Mouse (Mus musculus): ENCODE results near the gene Wfdc15a. TPM values are rescaled to one million over a fixed set of nuclear protein-coding genes. Genes with fewer than 3 reads are reported as not detected.
"Not testable (repeated sequence)": the region's sequence is repeated elsewhere in the genome, so short reads cannot be mapped to it uniquely, and the experiment has no call there.

Wfdc15a gene
- total and polyA plus RNA-seq, 2 experiments from 2014 or later = not detected

- Histone ChIP-seq H3K9ac (no peak overlapping the region), H3K27me3 (ENCODE audit: insufficient read depth, low read length) (no peaks in the 10 kb centered on the region), H3K36me3 (ENCODE audit: insufficient read depth) (no peaks in the 10 kb centered on the region), H3K4me1 (ENCODE audit: insufficient read depth) (no peaks in the 10 kb centered on the region), H3K4me2 (ENCODE audit: low read depth) (no peak overlapping the region), H3K9me3 (ENCODE audit: low read length) (no peaks in the 10 kb centered on the region), H3K4me3 (ENCODE audit: low read depth, low read length) (no peak overlapping the region), H3K27ac (ENCODE audit: low read depth, low read length) (no peak overlapping the region)
- 90% methylated on average over 4 of the region's 4 CpGs for WGBS
- DNase-seq = no peak
- no peak for TF ChIP-seq CTCF (IDR thresholded peaks at IDR 0.05; ENCODE audit: low read depth)
- ATAC-seq = no peak
Observed at GRCm38 (mm10) chr2:164210892-164211291, 11.0 kb upstream of the Wfdc15a start.

GRCm38 (mm10) chr2:164206676-164207075 is 6.7 kb upstream of the Wfdc15a start:
- no peak for ATAC-seq

GRCm38 (mm10) chr2:164206011-164206410 is 6.1 kb upstream of the Wfdc15a start:
- WGBS = 92% methylated on average over 10 of the region's 10 CpGs
- H3K4me2 ChIP-seq (ENCODE audit: low read depth); H3K4me3 ChIP-seq (ENCODE audit: low read depth, low read length); H3K9me3 ChIP-seq (ENCODE audit: low read length); ATAC-seq; H3K27me3 ChIP-seq (ENCODE audit: insufficient read depth, low read length); H3K4me1 ChIP-seq (ENCODE audit: insufficient read depth); H3K27ac ChIP-seq (ENCODE audit: low read depth, low read length); H3K36me3 ChIP-seq (ENCODE audit: insufficient read depth); H3K9ac ChIP-seq; DNase-seq: not testable (repeated sequence)

More at GRCm38 (mm10) chr2:164206676-164207075, 6.7 kb upstream of the Wfdc15a start:
- no peaks in the 10 kb centered on the region for H3K4me1 ChIP-seq (ENCODE audit: insufficient read depth)
- H3K9me3 ChIP-seq (ENCODE audit: low read length) = no peaks in the 10 kb centered on the region
- no peak overlapping the region for H3K4me3 ChIP-seq (ENCODE audit: low read depth, low read length)
- no peaks in the 10 kb centered on the region for H3K27me3 ChIP-seq (ENCODE audit: insufficient read depth, low read length)
- DNase-seq = no peak
- H3K9ac ChIP-seq = no peak overlapping the region
- no peak for TF ChIP-seq CTCF (IDR thresholded peaks at IDR 0.05; ENCODE audit: low read depth)
- H3K4me2 ChIP-seq (ENCODE audit: low read depth) = no peak overlapping the region
- H3K36me3 ChIP-seq (ENCODE audit: insufficient read depth) = no peaks in the 10 kb centered on the region
- no peak overlapping the region for H3K27ac ChIP-seq (ENCODE audit: low read depth, low read length)
- WGBS = 78% methylated on average over 4 of the region's 4 CpGs

GRCm38 (mm10) chr2:164196700-164196990 is 3.3 kb downstream of the Wfdc15a start:
- H3K9ac ChIP-seq = no peak overlapping the region
- TF ChIP-seq CTCF (IDR thresholded peaks at IDR 0.05; ENCODE audit: low read depth) = no peak
- H3K4me1 ChIP-seq (ENCODE audit: insufficient read depth) = no peaks in the 10 kb centered on the region
- no peak for ATAC-seq
- no peaks in the 10 kb centered on the region for H3K27me3 ChIP-seq (ENCODE audit: insufficient read depth, low read length)
- H3K27ac ChIP-seq (ENCODE audit: low read depth, low read length) = no peak overlapping the region
- H3K4me3 ChIP-seq (ENCODE audit: low read depth, low read length) = no peak overlapping the region
- WGBS = 85% methylated on average over 5 of the region's 5 CpGs
- no peak for DNase-seq
- no peaks in the 10 kb centered on the region for H3K9me3 ChIP-seq (ENCODE audit: low read length)
- H3K36me3 ChIP-seq (ENCODE audit: insufficient read depth) = no peaks in the 10 kb centered on the region
- H3K4me2 ChIP-seq (ENCODE audit: low read depth) = no peak overlapping the region

- no peak for ATAC-seq
- Histone ChIP-seq H3K27me3 (ENCODE audit: insufficient read depth, low read length) (no peaks in the 10 kb centered on the region), H3K4me1 (ENCODE audit: insufficient read depth) (no peaks in the 10 kb centered on the region), H3K27ac (ENCODE audit: low read depth, low read length) (no peak overlapping the region), H3K9me3 (ENCODE audit: low read length) (no peaks in the 10 kb centered on the region), H3K36me3 (ENCODE audit: insufficient read depth) (no peaks in the 10 kb centered on the region), H3K4me2 (ENCODE audit: low read depth) (no peak overlapping the region), H3K4me3 (ENCODE audit: low read depth, low read length) (no peak overlapping the region), H3K9ac (no peak overlapping the region)
- no peak for DNase-seq
- no peak for TF ChIP-seq CTCF (IDR thresholded peaks at IDR 0.05; ENCODE audit: low read depth)
- WGBS = 95% methylated on average over 5 of the region's 5 CpGs
Observed at GRCm38 (mm10) chr2:164195971-164196699, 3.8 kb downstream of the Wfdc15a start.

GRCm38 (mm10) chr2:164194959-164195630 is 4.8 kb downstream of the Wfdc15a start:
- ATAC-seq (no peak), DNase-seq (no peak)
- Histone ChIP-seq H3K4me1 (ENCODE audit: insufficient read depth) (no peaks in the 10 kb centered on the region), H3K27ac (ENCODE audit: low read depth, low read length) (no peak overlapping the region), H3K36me3 (ENCODE audit: insufficient read depth) (no peaks in the 10 kb centered on the region), H3K9me3 (ENCODE audit: low read length) (no peaks in the 10 kb centered on the region), H3K9ac (no peak overlapping the region), H3K27me3 (ENCODE audit: insufficient read depth, low read length) (no peaks in the 10 kb centered on the region), H3K4me2 (ENCODE audit: low read depth) (no peak overlapping the region), H3K4me3 (ENCODE audit: low read depth, low read length) (no peak overlapping the region)
- WGBS = 79% methylated on average over 5 of the region's 5 CpGs
- TF ChIP-seq CTCF (IDR thresholded peaks at IDR 0.05; ENCODE audit: low read depth) = no peak

- H3K9me3 ChIP-seq (ENCODE audit: low read length) = no peaks in the 10 kb centered on the region
- no peak overlapping the region for H3K4me3 ChIP-seq (ENCODE audit: low read depth, low read length)
- no peak overlapping the region for H3K4me2 ChIP-seq (ENCODE audit: low read depth)
- no peaks in the 10 kb centered on the region for H3K36me3 ChIP-seq (ENCODE audit: insufficient read depth)
- H3K4me1 ChIP-seq (ENCODE audit: insufficient read depth) = no peaks in the 10 kb centered on the region
- H3K27me3 ChIP-seq (ENCODE audit: insufficient read depth, low read length) = no peaks in the 10 kb centered on the region
- H3K9ac ChIP-seq = no peak overlapping the region
- TF ChIP-seq CTCF (IDR thresholded peaks at IDR 0.05; ENCODE audit: low read depth) = no peak
- DNase-seq = no peak
- ATAC-seq = no peak
- H3K27ac ChIP-seq (ENCODE audit: low read depth, low read length) = no peak overlapping the region
Observed at GRCm38 (mm10) chr2:164192279-164192678, 7.7 kb downstream of the Wfdc15a start.
